Comparison of ENCODE assay signal across 13 mouse cellular contexts in the genomic region with DNA sequence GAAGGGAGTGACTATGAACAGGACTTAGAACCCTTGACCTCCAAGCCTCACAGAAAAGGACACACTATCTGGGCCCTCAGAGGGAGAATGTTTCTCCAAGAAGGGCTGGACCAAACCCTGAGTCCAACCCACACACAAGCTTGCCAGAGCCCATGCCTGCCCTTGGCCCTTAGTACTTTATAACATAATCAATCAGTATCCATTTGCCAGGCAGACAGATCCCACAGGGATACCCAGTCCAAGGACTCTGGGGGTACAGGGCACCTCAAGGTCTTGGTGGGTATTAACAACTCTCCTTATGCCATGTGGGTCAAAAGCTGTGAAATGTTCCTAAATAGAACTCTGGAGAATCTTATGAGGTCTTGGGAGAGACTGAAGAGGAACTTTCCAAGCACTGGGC.
"Had no signal": no experiment of that assay in that cellular context is flagged by ENCODE, and none has a peak within 500 bp of the region (broad histone marks: within the 10 kb centered on the region; RNA-seq: fewer than 3 reads in every experiment).

No protein-coding gene starts in this region.

- H3K36me3 ChIP-seq: limb, embryonic 13.5 days; liver, embryonic 12.5 days; midbrain, embryonic 10.5 days; neural tube, embryonic 12.5 days; stomach, embryonic 15.5 days had no signal

- DNase-seq: kidney, postnatal 10 days; kidney, postnatal 4 days; left cerebral cortex, postnatal 4 days; lung, embryonic 14.5 days; lung, postnatal 10 days; lung, postnatal 4 days; midbrain, embryonic 14.5 days; thymus, postnatal 14 days had no signal

- H3K27me3 ChIP-seq: stomach, embryonic 15.5 days had no signal

- H3K4me1 ChIP-seq: liver, embryonic 12.5 days had no signal

- H3K27ac ChIP-seq: limb, embryonic 13.5 days; liver, embryonic 12.5 days; midbrain, embryonic 10.5 days; neural tube, embryonic 12.5 days; stomach, embryonic 15.5 days had no signal

- H3K4me3 ChIP-seq: limb, embryonic 13.5 days; liver, embryonic 12.5 days; midbrain, embryonic 10.5 days; neural tube, embryonic 12.5 days; stomach, embryonic 15.5 days had no signal
